Mouse (Mus musculus) liver, postnatal 0 days (tissue): Measurements from ENCODE around the gene Aff3. TPM values are rescaled to one million over a fixed set of nuclear protein-coding genes. Genes with fewer than 3 reads are reported as not detected.

Experiments
- ATAC-seq: fragments of 200-750 bp; cut with Nextera tagmentation; 2 replicates; pipeline ENCODE4 v1.8.0; 2017; ENCODE audit warnings: mild to moderate bottlenecking, moderate library complexity
- DNase-seq: peaks from one replicate; pipeline ENCODE4 v3.0.0-alpha.2; 2016
- H3K27ac ChIP-seq: fragments of 300-500 bp; sonication (generic); 2 replicates; pipeline ENCODE4 v1.5.1; 2014; ENCODE audit warnings: antibody characterized with exemption, moderate library complexity, mild to moderate bottlenecking, low read depth
- H3K27me3 ChIP-seq: fragments of 300-500 bp; sonication (generic); 2 replicates; pipeline ENCODE4 v1.6.1; 2014; ENCODE audit warnings: low read length, control low read depth, mixed read lengths; ENCODE audit not compliant: insufficient read depth
- H3K36me3 ChIP-seq: fragments of 300-500 bp; sonication (generic); replicated peaks from 2 replicates; pipeline ENCODE4 v1.6.1; 2014; ENCODE audit warnings: mild to moderate bottlenecking, control low read depth, low read length, moderate library complexity, mixed read lengths; ENCODE audit not compliant: insufficient read depth
- H3K4me1 ChIP-seq: fragments of 300-500 bp; sonication (generic); 2 replicates; pipeline ENCODE4 v1.6.1; 2014; ENCODE audit warnings: antibody characterized with exemption, mild to moderate bottlenecking, control low read depth; ENCODE audit not compliant: insufficient read depth
- H3K4me2 ChIP-seq: fragments of 300-500 bp; sonication (generic); 2 replicates; pipeline ENCODE4 v1.6.1; 2014; ENCODE audit warnings: low read depth, mild to moderate bottlenecking, low read length, moderate library complexity, mixed read lengths
- H3K4me3 ChIP-seq: fragments of 300-500 bp; sonication (generic); 2 replicates; pipeline ENCODE4 v1.5.1; 2014; ENCODE audit warnings: low read depth, low read length
- H3K9ac ChIP-seq: fragments of 300-500 bp; sonication (generic); replicated peaks from 2 replicates; pipeline ENCODE4 v1.6.1; 2014; ENCODE audit warnings: mild to moderate bottlenecking, moderate library complexity
- H3K9me3 ChIP-seq: fragments of 300-500 bp; sonication (generic); 2 replicates; pipeline ENCODE4 v1.6.1; 2016; ENCODE audit warnings: mild to moderate bottlenecking, control low read depth, low read length, mixed read lengths
- CTCF ChIP-seq: sonication (generic); IDR thresholded peaks from 2 replicates; pipeline ENCODE4 v1.5.1; 2016; ENCODE audit warnings: antibody characterized with exemption, low read depth
- EP300 ChIP-seq: IDR thresholded peaks from 2 replicates; pipeline ENCODE4 v1.6.1; 2016; ENCODE audit warnings: antibody characterized with exemption, low read depth, mild to moderate bottlenecking
- WGBS: fragments of 180-500 bp; shearing (Covaris S2); extraction: QIAGEN DNeasy Blood & Tissue Kit; methylation state at CpG from one replicate; pipeline ENCODE4 v1.1.7; 2014; ENCODE audit not compliant: insufficient replicate concordance; 5-methylcytosine and 5-hydroxymethylcytosine counted together
- polyA plus RNA-seq: library from polyadenylated mRNA; unstranded; fragments of >200 nt; fragmentation: Nextera tagmentation; extraction: Ambion mirVana; gene quantifications from 2 replicates; pipeline ENCODE4 v1.2.1, GENCODE M21; 2015

The Aff3 gene
- polyA plus RNA-seq, 1 experiment from 2014 or later: 1.1 TPM

DNA sequence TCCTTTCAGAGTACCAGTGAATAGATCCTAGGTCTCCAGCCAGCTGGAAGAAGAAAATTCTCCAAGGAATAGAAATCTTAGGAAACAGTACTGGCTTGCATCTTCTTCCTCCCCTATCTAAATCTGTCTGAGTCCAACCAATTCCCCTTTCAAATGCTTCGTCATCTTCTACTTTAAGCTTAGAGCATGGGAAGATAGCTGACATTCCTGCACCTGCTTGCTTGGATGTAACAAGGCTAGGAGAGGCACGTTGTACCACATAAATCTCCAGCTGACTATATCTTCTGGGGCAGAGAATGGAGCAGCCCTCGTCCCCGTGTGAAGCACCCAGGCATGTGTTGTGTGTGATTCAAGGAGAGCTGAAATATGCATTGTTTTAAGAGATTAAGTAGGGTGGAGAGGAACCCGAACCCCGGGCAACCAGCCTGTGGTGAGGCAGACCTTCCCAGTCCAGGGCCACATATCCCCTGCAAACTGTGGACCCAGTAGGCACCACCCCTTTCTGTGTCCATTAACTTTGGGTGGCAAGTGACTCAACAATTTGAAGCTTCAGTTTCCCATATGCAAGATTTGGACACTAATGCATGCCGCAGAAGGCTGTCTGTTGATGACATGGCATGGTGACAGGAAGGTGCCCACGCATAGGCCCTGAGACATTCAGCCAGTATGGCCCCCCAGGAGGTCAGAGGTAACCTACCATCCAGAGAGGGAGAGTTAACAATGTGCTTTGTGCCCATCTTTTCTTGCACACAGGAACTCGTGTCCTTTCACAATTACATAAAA, 424.1 kb downstream of the Aff3 start:
- 75% methylated on average over 9 of the region's 9 CpGs for WGBS
- H3K27ac ChIP-seq: no peak overlapping the region
- H3K27me3 ChIP-seq: no peaks in the 10 kb centered on the region
- no peaks in the 10 kb centered on the region for H3K36me3 ChIP-seq
- DNase-seq (no peak), ATAC-seq (no peak)
- H3K9me3 ChIP-seq: no peaks in the 10 kb centered on the region
- TF ChIP-seq EP300: no peak
- no peak overlapping the region for H3K9ac ChIP-seq
- H3K4me3 ChIP-seq: no peak overlapping the region
- H3K4me2 ChIP-seq: no peak overlapping the region
- peaks cover 14% of the 10 kb centered on the region for H3K4me1 ChIP-seq

DNA sequence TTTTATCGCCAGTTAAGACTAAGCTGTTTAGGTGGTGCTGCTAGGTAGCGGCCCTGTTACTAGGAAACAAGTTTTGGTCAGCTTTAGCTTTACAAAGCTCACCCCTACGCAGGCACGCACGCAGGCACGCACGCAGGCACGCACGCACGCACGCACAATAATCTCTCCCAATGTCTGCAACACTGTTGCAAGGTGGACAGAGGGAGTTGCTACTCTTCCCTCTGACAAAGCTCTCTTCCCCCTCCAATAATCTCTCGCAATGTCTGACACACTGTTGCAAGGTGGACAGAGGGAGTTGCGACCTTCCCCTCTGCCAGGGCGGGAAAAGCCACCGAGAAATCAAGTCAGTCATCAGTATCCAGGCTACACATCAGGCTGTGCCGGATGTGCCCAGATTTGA, 425.2 kb downstream of the Aff3 start:
- H3K27ac ChIP-seq: no peak overlapping the region
- H3K4me2 ChIP-seq: no peak overlapping the region
- no peak for DNase-seq
- 85% methylated on average over 16 of the region's 16 CpGs for WGBS
- no peaks in the 10 kb centered on the region for H3K36me3 ChIP-seq
- H3K9me3 ChIP-seq: no peaks in the 10 kb centered on the region
- no peaks in the 10 kb centered on the region for H3K27me3 ChIP-seq
- H3K4me1 ChIP-seq: peaks cover 14% of the 10 kb centered on the region
- no peak overlapping the region for H3K4me3 ChIP-seq
- no peak overlapping the region for H3K9ac ChIP-seq
- TF ChIP-seq EP300: no peak
- no peak for TF ChIP-seq CTCF
- no peak for ATAC-seq

GRCm38 (mm10) chr1:38237831-38238230, 426.9 kb downstream of the Aff3 start:
- Histone ChIP-seq H3K36me3 (no peaks in the 10 kb centered on the region), H3K27ac (no peak overlapping the region), H3K4me1 (peaks cover 14% of the 10 kb centered on the region), H3K27me3 (no peaks in the 10 kb centered on the region), H3K4me3 (no peak overlapping the region), H3K9ac (no peak overlapping the region), H3K4me2 (no peak overlapping the region), H3K9me3 (no peaks in the 10 kb centered on the region)
- no peak for TF ChIP-seq CTCF
- TF ChIP-seq EP300: no peak
- no peak for ATAC-seq
- 88% methylated on average over 9 of the region's 9 CpGs for WGBS
- no peak for DNase-seq

- TF ChIP-seq EP300: no peak
- TF ChIP-seq CTCF: no peak
- Histone ChIP-seq H3K9ac (no peak overlapping the region), H3K36me3 (no peaks in the 10 kb centered on the region), H3K9me3 (no peaks in the 10 kb centered on the region), H3K27ac (no peak overlapping the region), H3K4me2 (no peak overlapping the region), H3K27me3 (no peaks in the 10 kb centered on the region), H3K4me1 (peaks cover 14% of the 10 kb centered on the region), H3K4me3 (no peak overlapping the region)
- no peak for ATAC-seq
- DNase-seq: no peak
- 58% methylated on average over 7 of the region's 7 CpGs for WGBS
Measured at GRCm38 (mm10) chr1:38237027-38237787, 427.5 kb downstream of the Aff3 start.

DNA sequence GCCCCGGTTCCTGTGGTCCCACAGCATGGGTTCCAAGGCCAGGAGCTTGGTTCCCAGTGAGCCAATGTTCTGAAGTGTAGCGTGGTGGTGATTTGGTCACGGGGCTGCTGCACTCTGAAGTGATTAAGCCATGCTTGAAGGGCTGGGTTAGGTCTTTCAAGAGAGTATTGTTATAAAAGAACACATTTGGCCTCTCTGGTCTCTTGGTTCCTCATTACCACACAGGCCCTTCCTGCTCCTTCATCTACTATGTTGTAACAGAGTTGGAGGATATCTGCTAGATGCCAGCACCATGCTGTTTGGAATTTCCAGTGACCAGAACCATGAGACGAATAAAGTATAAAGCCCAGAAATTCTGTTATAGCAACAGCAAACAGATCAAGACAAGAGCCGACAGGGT, 431.6 kb downstream of the Aff3 start:
- Histone ChIP-seq H3K9me3 (no peaks in the 10 kb centered on the region), H3K4me1 (no peaks in the 10 kb centered on the region), H3K9ac (no peak overlapping the region), H3K27ac (no peak overlapping the region), H3K4me3 (no peak overlapping the region), H3K27me3 (no peaks in the 10 kb centered on the region), H3K4me2 (no peak overlapping the region), H3K36me3 (no peaks in the 10 kb centered on the region)
- WGBS: 74% methylated on average over 5 of the region's 5 CpGs
- DNase-seq (no peak), ATAC-seq (no peak)
- TF ChIP-seq EP300: no peak
- no peak for TF ChIP-seq CTCF

- H3K4me1 ChIP-seq: no peaks in the 10 kb centered on the region
- no peak overlapping the region for H3K4me3 ChIP-seq
- ATAC-seq (no peak), DNase-seq (no peak)
- no peaks in the 10 kb centered on the region for H3K27me3 ChIP-seq
- H3K9ac ChIP-seq: no peak overlapping the region
- WGBS: 79% methylated on average over 8 of the region's 8 CpGs
- no peak overlapping the region for H3K27ac ChIP-seq
- H3K9me3 ChIP-seq: no peaks in the 10 kb centered on the region
- no peak overlapping the region for H3K4me2 ChIP-seq
- TF ChIP-seq EP300 (no peak), CTCF (no peak)
- no peaks in the 10 kb centered on the region for H3K36me3 ChIP-seq
Measured at GRCm38 (mm10) chr1:38230041-38230440, 434.7 kb downstream of the Aff3 start.
